Mouse (Mus musculus): ENCODE results near the gene Cacng5. TPM values are rescaled to one million over a fixed set of nuclear protein-coding genes. Genes with fewer than 3 reads are reported as not detected.

Gene Cacng5
- polyA plus RNA-seq, 1 experiment from 2014 or later, result 0.07 TPM

- no peak overlapping the region for H3K27ac ChIP-seq (replicated peaks; ENCODE audit: low read depth, low read length)
- H3K27me3 ChIP-seq (ENCODE audit: control insufficient read depth, insufficient read depth, low read length), result no peaks in the 10 kb centered on the region
- H3K4me3 ChIP-seq (ENCODE audit: low read depth, low read length), result no peak overlapping the region
- no peak overlapping the region for H3K9ac ChIP-seq (ENCODE audit: low read length)
- H3K9me3 ChIP-seq (ENCODE audit: control insufficient read depth, low read length), result no peaks in the 10 kb centered on the region
- no peak for DNase-seq (ENCODE audit: low spot score)
- H3K4me1 ChIP-seq (ENCODE audit: control insufficient read depth, insufficient read depth, low read length), result no peaks in the 10 kb centered on the region
- ATAC-seq (ENCODE audit: insufficient number of reproducible peaks, low FRiP score, low TSS enrichment, low read depth), result no peak
- no peaks in the 10 kb centered on the region for H3K36me3 ChIP-seq (ENCODE audit: control insufficient read depth, insufficient read depth, low read length)
- 68% methylated on average over 7 of the region's 7 CpGs for WGBS
- H3K4me2 ChIP-seq (ENCODE audit: low read depth, severe bottlenecking), result no peak overlapping the region
Observed at GRCm38 (mm10) chr11:107833351-107834040, 81.4 kb downstream of the Cacng5 start.

Other genes with a start within 250 kb of the Cacng5 start
- 0.40 and 0.89 TPM in 2 replicates for gene Cacng1, start 198.5 kb downstream of the Cacng5 start, polyA plus RNA-seq (2014; fragmentation: Nextera tagmentation; extraction: Ambion mirVana)
- gene Cacng4, start 120.5 kb downstream of the Cacng5 start, polyA plus RNA-seq (2014; fragmentation: Nextera tagmentation; extraction: Ambion mirVana), result 2.7 and 4.0 TPM in 2 replicates